Mouse (Mus musculus): ENCODE results near the gene B4galnt1.

DNA sequence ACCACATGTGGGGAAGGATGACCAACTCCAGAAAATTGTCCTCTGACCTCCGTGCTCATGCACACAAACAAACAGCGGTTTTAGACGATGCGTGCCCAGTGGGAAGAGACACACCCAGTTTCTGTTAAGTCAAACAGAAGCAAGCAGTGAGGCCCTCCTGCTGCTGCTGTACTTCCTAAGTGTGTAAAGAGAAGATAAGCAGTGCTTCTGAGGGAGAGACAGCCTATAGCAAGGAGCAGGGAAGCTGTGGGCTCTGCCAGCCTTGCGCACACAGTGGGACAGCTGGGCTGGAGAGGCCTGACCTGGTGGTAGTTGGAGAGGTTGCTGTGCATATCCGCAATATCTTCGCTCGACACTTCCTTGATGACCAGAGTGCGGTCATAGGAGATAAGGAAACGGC lies 40.3 kb downstream of the B4galnt1 start:
- TF ChIP-seq CTCF (IDR thresholded peaks at IDR 0.05; ENCODE audit: low read depth) (no peak), EP300 (optimal IDR thresholded peaks at IDR 0.05) (no peak)

Data from stomach, postnatal 0 days (tissue).